Mouse (Mus musculus) stomach, postnatal 0 days (tissue): ENCODE measurements around the gene Rmnd1.

Experiments used
- CTCF ChIP-seq: IDR thresholded peaks from 2 replicates; pipeline ENCODE4 v1.5.1; 2016; ENCODE audit warnings: antibody characterized with exemption, low read depth, mild to moderate bottlenecking, moderate library complexity
- EP300 ChIP-seq: optimal IDR thresholded peaks from 2 replicates; pipeline ENCODE3; 2016; ENCODE audit warnings: antibody characterized with exemption

DNA sequence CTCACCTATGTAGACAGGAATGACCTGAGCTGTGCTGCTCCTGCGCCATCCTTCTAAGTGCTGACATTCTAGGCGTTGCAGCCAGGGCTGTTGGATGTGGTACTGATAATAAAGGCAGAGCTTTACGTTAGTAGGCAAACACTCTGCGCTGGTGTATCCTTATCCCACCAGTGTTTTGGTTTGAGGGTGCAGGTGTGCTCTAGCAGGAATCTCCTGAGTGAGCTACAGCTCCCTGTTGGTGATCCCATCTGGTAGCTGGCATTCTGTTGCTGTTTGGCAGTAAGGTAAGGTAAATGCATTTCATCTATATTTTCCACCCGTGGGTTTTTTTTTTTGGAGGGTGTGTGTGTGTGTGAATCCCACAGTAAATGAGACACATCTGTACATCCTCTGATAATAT lies 34.1 kb downstream of the Rmnd1 start:
- TF ChIP-seq CTCF (no peak), EP300 (no peak)
